Mouse (Mus musculus) kidney, adult 11 months (tissue): Measurements from ENCODE around the gene Umad1.
"Not testable (repeated sequence)": the region's sequence is repeated elsewhere in the genome, so short reads cannot be mapped to it uniquely, and the experiment has no call there.

Experiments used
- DNase-seq: peaks from one replicate; pipeline ENCODE4 v3.0.0; 2022

Gene Umad1

DNA sequence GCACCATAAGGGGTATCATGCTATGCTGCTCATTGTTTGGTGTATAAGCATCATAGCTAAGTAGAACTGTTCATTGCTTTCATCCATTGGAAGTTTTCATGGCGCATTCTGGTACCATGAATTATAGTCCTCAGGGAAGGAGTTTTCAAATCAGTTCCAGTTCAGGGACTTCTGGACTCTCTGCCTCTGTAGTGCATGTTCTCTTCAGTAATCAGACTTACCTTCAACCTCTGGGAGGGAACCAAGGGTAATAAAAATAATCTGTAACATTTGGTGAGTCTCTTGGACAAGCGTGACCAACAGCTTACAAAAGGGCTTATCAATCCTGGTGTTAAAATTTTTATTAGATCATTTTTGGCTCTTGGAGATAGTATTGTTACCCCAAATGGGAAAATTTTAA lies 60.5 kb downstream of the Umad1 start:
- DNase-seq = no peak

DNA sequence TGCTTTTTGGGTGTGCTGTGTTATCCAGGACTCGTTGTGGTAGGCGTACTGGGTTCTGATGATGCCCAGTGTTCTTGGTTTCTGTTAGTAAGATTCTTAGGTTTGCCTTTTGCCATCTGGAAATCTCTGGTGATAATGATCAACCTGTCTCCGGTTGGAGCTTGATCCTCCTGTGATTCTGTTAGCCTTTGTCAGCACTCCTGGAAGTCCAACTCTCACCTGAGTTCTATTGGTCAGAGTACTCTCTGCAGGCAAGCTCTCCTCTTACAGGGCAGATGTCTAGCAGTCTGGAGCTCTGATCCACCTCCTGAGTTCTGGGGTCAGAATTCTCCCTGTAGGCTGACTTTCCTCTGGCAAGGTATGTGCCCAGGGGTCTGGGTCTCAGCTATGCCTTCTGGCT lies 72.4 kb downstream of the Umad1 start:
- DNase-seq = not testable (repeated sequence)

DNA sequence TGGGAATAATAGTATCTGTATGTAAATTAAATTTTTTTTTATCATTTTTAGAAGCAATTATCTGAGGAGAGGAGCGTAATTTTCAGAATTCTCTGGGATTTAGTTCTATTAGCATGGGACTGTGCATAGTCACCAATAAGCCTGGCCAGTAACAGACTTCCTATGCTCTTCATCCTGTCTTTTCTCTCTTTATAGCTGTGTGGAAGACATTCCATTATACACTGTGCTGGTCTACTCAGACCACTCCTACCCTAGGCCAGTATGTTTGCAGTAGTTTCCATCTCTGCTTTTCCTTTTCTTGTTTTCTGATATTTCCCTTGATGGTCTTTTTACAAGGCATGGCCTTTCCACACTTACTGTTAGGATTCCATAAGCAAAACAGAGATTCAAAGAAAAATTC lies 74.3 kb downstream of the Umad1 start:
- no peak for DNase-seq

DNA sequence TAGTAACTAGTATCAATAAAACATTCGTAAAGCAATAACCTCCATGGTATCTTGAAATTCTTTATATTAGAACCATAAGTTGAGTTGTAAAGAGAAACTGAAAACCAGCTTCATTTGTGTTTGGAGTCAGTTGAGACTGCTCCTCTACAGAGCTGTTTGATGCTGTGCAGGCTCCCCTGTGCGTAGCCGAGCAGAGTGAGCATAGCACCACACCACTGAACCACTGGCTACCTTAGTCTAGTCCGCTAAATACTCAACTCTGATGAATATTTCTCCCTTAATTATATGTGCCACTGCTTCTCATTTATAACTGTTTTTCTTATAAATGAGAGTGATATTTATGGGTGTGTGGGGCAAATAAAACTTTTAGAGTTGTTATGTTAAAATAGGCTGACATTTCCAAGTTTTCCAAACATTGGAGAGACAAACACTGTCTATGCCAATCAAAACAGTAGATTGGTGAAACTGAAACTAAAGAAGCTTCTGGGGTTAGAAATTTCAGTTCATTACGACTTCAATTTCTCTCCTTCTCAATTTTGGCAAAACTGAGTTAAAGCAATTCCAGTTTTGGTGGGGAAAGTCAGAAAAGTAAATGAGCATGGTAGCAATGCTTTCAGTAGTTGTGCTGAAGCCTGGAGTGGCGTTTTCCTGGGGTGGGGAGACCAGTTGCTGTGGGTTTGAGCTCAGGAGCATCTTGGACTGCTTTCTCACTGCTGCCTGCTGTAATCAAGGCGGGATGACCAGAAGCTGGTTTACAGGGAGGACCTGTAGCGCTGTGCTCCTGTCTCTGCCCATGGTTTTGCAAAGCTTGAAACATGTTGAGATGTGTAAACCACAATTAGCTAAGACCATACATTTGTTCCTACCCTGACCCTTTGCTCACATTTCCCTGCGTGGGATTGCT lies 77.7 kb downstream of the Umad1 start:
- no peak for DNase-seq

DNA sequence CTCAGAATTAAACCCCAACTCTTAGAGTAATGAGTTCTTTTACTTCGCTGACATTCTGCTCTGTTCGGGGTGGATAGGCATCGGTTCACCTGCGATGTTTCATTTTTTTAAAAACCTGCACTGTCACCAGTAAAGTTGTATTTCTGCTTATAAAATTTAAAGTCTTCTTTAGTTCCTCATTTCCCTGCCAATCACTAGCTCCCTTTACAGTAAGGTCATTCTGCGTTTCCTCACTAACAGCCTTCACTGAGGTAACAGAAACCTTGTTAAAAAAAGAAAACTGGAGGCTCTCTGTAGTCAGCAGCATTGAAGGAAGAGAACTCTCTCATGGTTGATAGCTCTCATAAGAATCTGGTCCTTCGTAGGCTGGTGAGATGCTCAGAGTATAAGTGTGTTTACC lies 80.4 kb downstream of the Umad1 start:
- DNase-seq = no peak

DNA sequence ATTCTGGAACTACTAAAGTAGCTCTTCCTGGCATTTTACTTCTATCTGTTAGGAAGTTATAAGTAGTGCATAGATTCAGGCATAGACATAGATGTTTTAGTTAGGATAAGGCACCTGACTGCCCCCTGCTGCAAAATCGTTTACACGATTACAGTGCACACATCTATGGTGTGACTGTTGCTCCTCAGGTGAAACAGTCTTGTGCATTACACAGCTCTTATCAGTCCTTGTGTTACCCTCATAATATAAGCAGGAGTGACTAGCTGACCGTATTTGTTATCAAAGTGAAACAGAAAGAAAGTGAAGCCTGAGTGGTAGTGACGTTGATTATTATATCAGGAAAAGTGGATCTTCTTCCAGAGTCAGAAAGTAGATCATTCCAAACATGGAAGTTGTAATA lies 84.2 kb downstream of the Umad1 start:
- DNase-seq = no peak

DNA sequence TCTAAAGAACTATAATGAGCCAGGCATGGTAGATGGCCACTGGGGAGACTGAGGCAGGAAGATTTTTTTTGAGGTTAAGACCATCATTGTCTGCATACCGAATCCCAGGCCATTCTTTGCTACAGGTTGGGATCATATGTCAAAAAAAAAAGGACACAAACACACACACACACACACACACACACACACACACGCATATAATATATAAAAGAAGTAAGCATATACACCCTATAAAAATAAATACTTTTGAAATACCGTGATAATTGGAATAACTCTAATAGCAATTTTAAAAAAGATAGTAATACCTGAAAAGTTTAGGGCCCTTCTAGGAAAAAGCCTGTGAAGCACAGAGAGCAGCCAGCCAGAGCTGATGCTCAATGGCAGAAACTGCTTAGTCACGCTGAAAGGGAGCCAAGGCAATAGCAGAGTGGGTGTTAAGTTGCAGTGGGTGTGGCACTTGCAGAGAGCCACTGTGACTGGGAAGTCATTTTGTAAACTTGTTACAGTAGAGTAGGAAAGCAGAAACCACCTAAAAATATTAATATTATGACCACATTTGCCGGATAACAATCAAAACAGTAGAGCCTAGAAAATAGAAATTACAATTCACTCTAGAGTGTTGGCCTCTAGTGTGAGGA lies 86.2 kb downstream of the Umad1 start:
- peak; percentile 22 for DNase-seq

DNA sequence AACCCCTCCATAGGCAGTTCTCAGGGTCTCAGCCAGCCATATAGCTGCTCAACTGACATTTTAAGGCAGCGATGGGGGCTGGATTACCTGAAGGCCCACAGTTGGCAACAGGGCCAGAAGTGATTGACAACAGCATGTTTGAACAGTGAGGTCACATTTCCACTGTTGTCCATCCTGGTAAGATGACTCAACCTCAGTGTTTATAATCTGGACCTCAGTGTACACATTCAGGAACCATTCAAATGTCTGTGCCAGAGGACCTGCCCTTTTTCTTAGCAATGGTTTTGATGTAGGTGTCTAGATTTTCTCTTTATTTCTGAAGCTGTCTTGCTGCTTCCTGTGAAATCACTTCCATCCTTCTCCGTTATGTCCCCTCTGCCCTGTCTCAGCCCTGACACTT lies 88.1 kb downstream of the Umad1 start:
- DNase-seq = no peak

DNA sequence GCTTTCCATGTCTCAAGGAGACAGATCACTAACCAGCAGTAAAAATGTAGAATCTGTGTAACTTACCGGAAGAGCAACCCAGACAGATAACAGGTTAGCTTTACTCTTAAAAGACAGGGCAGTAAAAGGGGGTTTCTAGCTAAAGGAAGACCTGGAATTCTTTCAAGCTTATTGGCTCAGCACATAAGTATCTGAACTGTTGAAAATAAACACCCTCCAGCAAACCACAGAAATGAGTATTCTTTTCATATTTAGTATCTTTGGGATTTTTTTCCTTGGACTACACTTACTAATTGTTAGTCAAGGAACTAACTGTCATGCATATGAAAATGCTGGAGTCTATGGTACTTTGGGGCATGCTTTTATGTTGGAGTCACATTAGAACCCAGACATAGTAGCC lies 89.3 kb downstream of the Umad1 start:
- no peak for DNase-seq

DNA sequence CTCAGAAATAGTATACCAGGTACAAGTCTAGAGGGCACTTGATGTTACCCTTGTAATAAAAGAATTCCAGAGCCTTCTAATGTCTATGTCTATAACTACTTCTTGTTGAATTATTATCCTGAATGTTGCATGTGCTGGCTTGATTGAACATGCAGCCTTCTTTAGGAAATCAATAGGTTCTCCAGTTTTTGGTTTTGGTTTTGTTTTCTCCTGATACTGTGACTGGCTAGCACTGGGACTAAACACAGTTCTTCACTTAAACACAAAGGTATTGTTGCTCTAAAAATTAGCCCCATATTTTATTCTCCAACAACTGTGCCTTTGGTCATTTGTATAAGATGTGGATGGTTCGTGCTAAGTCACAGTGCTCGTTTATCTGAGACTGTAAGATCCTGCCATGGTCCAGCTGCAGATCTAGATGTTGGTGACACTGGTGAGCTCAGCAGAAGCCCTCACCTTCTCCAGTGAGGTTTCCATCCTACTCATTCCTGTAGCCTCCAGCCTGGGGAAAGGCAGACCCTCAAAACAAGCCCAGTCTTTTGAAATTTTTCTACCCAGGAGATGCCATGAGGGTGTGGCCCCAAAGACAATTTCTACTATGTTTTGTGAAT lies 90.1 kb downstream of the Umad1 start:
- DNase-seq = no peak

DNA sequence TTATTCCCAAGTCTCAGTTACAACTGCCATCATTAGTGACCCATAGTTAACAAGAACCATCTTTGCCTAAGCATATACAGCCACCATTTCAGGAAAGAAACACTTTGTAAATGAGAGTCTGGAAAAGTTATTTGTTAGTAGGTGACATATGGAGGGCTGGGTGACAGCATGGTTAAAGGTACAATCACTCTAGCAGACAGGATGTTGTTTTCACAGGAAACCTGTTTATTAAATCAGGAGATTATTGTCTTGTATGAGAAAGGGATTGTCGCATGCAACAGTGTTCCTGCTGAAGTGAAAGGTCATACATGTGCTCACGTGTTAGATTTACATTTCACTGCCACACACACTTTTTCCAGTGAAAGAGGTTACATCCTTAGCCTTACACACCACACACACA lies 92.4 kb downstream of the Umad1 start:
- no peak for DNase-seq

DNA sequence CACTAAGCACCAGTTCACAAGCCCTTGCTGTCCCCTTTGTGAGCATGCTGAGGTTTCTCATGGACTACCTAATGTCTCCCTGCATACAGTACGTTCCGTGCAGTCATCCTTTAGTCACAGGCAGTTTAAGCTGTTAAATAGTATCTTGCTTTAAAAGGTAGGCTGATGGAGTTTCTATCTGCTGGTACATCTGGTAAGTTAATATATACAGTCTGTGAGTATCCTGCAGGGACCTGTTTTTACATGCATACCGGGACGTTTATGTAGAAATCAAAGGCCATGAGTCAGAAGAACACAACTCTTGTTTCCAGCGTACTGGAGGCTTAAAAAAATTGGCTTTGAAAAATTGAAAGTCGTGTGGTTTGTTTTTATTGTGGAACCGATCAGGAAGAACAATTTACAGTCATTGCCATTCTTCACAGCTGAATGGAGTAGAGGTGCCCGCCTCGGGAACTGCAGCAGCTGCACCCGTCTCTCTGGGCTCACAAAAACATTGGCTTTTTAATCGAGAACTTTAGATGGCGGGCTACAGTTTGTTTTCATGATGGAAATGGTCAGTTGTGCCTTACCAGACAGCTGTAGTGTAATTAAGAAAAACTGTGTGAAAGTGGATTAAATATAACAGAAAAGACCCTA lies 93.6 kb downstream of the Umad1 start:
- DNase-seq = no peak

DNA sequence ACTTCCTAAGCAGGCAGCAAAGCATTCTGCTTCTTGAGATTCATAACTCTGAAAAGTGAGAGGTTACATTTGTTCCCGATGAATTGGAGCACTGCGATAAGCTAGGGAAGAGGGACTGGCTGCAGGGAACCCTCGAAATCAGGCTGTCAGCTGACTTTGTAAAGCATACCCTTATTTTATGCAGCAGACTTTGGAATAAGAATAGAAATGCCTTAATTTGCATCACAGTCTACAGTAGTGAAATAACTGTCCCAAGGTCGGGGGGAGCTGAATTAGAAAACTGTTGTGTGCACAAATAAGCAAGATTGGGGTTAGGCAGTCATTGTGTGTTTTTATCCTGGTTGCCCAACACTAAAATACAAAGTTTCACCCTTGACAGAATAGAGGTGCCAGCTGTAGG lies 94.4 kb downstream of the Umad1 start:
- DNase-seq = no peak

DNA sequence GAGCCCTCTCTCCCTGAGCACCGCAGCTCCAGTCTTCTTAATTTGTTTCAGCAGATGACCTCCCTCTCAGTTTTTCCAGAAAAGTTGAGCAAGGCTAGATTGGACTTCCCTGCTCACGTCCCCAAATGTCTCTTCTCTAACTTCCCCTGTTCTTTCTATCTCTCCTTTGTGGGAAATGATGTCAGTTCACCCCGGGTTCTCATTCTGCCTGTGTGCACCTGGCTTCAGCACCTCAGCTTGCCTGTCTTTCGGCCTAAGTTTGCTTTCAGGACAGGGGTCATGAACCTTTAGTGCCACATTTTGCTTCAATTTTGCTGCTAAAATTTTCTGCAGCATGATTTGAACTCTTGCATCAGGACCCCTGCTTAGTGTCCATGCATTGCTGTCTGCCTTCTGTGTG lies 95.8 kb downstream of the Umad1 start:
- no peak for DNase-seq

DNA sequence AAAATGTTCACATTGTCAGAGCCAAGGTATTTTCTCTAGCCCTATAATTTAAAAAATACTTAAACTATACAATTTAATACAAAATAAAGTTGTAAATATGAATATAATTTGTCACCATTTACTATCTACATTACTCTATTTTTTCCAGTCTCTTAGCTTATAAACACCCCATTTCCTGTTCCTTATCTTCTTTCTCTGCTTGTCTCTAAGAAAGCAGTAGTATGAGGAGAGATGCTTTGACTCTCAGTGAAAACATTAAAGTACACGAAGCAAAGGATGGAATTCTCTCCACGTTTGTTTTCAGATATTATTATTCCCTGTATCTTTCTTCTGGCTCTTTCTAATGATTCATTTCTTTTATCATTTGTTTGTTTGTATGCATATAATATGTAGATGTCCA lies 99.1 kb downstream of the Umad1 start:
- no peak for DNase-seq

DNA sequence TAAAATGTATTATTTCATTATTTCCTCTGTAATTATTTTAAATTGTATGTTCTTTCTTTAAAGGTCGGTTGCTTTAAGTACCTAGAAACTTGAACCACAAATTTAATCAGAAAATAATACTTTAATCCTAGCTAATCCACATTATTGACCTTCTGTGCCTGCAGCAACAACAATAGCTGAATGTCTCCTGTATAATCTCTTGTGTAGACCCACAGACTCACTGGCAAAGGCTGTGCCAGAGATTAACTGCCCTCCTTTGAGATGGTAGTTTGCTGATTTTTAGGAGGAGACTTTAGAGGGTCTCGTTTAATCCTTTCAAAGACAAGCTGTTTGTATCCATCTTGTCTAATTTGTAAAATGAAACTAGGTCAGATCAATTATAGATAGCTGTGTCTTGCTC lies 99.7 kb downstream of the Umad1 start:
- DNase-seq = no peak

DNA sequence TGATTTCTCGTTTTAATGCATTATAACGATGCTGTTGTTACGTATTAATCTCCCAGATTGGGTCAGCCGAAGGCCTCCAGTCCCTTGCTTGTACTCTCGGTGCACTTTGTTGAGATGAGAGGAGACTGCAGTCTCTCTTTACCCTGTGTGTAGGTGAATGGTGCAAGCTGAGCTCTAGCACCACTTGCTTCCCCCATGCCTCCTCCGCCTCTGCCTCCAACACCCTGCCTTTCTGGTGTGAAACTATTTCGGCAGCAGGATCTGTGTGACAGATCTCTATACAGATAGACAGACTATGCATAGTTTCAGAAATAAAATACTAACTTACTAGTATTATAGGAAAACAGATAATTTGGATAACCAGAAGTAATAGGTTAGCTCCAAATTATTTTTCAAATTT lies 101.7 kb downstream of the Umad1 start:
- DNase-seq = no peak

DNA sequence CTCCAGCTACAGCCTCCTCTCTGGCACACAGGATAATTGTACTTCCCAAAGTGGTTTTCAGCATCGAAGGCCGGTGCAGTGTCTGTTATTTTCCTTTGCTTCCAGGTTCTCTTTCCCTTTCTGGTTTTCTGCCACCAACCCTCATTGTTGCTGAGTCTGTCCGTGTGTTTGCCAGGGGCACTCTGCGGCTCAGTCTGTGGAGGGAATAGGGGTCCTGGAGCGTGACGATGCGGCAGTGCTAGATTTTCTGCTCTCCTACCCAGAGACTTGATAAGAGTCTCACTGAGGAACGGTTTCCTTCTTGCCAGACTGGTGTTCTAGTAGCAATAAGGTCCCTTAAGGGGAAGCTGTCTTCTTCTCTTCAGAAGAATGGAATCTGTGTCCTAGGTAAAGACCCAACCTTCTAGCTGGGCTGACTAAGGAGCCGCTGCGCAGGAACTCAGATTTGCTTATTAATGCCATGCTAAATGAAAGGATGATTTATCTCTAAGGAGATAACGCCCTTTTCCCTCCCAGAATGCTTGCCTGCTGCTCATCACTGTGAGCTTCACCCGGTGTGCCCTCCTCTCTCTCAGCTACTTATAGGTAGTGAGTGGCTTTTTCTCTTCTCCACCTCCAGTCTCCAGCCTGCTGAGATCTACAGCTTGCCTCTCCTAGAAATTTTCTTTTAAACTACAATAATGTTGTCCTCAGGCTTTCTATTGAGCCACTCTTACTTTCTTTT lies 105.1 kb downstream of the Umad1 start:
- DNase-seq = no peak

DNA sequence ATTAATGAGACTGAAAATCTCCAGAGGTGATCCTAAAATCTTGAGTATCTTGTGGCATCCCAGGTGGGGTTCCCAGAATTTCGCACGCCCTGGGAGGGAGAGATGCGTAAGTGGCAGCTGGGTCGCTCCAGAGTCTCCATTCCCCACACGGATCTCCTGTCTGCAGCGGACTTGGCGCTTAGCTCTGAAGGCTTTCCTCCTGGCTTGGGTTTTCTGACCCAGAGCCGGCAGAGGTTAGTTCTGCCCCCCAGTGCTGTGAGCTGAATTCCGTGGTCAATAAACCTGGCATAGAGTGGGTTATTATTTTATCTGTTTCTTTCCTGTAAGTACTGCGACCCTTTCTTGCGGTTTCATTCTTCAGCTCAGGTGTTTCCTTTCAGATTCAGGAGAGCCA lies 105.7 kb downstream of the Umad1 start:
- DNase-seq = no peak

DNA sequence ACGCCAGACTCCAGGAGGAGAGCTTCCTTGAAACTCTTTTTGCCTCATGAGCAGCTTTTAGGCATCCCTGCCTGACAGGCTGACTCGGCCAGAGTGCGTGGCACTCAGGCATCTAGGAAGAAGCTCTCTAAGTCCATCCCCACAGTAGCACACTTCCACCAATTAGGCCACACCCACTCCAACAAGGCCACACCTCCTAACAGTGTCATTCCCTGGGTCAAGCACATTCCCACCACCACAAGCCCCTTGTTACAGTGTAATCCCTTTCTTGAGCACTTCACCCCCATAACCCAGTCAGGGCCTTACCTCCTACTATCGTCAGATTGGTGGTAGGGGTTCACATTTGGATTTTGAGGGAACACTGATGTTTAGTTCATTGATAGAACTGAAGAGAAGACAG lies 108.6 kb downstream of the Umad1 start:
- no peak for DNase-seq

DNA sequence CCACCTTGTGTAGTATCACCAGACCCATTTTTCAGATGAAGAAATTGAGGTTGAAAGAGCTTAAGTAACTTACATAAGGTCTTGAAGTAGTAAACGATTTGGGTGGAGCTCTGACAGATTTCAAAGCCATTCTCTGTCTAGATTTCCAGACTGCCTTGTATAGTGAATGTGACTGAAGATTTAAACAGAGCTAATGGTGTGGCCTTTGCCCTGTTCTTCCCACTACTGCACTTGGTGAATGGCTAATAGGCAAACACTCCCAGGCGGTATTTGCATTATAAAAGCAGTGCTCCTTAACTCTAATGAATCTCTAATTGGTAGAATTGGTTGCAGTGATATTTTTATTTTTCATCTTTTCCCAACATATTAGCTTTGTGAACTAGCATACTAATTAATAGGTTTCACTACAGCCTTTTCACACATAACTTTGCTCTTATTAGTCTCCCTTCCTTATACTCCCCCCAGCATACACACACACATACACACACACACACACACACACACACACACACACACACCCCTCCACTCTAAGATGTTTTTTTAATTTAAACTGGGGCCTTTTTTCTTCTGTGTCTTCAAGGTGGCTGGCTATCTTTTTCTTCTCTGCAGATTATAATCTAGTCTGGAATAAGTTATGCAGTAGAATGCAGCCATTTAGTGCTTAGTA lies 109.2 kb downstream of the Umad1 start:
- no peak for DNase-seq

DNA sequence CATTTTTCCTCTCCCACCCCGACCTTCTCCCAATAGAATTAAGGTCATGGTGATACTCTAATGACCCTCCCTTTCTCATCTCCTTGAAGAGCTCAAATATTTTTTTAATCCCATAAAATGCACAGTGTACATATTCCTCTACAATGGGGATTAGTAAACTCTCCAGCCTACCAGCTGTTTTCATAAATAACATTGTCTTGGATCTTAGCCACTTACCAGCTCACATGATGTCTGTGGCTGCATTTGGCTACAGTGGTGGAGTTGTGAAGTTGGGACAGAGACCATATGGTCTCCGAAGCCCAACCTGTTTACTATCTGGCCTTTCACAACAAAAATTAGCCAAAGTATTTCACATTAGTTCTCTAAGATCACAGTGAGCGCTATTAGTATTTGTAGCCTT lies 111.5 kb downstream of the Umad1 start:
- DNase-seq = no peak

DNA sequence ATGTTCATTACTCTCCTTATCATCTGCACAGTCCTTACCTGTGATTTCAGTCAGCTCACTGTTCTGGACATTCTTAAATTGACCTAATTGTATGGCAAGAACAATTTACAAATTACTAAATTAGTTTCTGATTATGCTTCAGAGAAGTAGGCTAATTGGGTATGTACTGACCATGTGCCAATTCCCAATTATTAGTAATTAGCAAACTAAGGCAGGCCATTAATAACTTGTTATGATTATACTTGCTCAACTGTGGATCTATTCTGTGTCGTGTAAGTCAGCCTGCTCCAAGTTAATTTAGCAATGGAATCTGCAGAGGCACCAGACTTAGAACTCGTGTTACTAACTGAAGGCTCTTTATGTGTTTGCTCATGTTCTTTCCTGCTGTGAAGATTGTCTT lies 114.0 kb downstream of the Umad1 start:
- DNase-seq = no peak
